Mouse (Mus musculus): Measurements from ENCODE around the gene Nalcn.

GRCm38 (mm10) chr14:123554936-123555335, 72.0 kb downstream of the Nalcn start:
- TF ChIP-seq POLR2A (IDR thresholded peaks at IDR 0.05; ENCODE audit: insufficient read depth, low read depth, low read length): no peak
- TF ChIP-seq CTCF (IDR thresholded peaks at IDR 0.05; ENCODE audit: insufficient read depth, low read depth, low read length): no peak
